Comparison of ENCODE assay signal across 21 mouse cellular contexts in genomic region chr13:11987556-11987955, GRCm38 (mm10).
A peak's percentile ranks its signal among the peaks of the same experiment; 100 is the strongest.
DNase-seq lines count a peak whose midpoint lies in the region; ATAC-seq and TF ChIP-seq lines count a peak whose summit lies in the region.
"Had no signal": no experiment of that assay in that cellular context is flagged by ENCODE, and none has a peak within 500 bp of the region (broad histone marks: within the 10 kb centered on the region; RNA-seq: fewer than 3 reads in every experiment).

No protein-coding gene starts in this region.

- no peak for TF ChIP-seq EP300 in heart, postnatal 0 days (IDR thresholded peaks at IDR 0.05; ENCODE audit: low read depth)

- TF ChIP-seq CTCF in heart, postnatal 0 days (IDR thresholded peaks at IDR 0.05; ENCODE audit: low read depth), result no peak

- H3K9me3 ChIP-seq in heart, postnatal 0 days (replicated peaks; ENCODE audit: control insufficient read depth, low read length), result no peaks in the 10 kb centered on the region
- H3K9me3 ChIP-seq in heart, embryonic 10.5 days, result no peaks in the 10 kb centered on the region
- H3K9me3 ChIP-seq: embryonic facial prominence, embryonic 13.5 days; forebrain, embryonic 12.5 days; heart, embryonic 15.5 days; hindbrain, embryonic 10.5 days; intestine, embryonic 15.5 days had no signal

- H3K27me3 ChIP-seq in heart, postnatal 0 days (ENCODE audit: control insufficient read depth, insufficient read depth, low read length), result no peaks in the 10 kb centered on the region
- no peaks in the 10 kb centered on the region for H3K27me3 ChIP-seq in heart, embryonic 10.5 days (ENCODE audit: insufficient read depth, poor library complexity, severe bottlenecking)
- H3K27me3 ChIP-seq: embryonic facial prominence, embryonic 13.5 days; forebrain, embryonic 12.5 days; heart, embryonic 15.5 days; intestine, embryonic 15.5 days; Patski had no signal

- 0 out of 2 replicates have a peak overlapping the region, but pooled peaks have one; percentile 8 for H3K27ac ChIP-seq in heart, postnatal 0 days (ENCODE audit: low read depth)
- H3K27ac ChIP-seq in heart, embryonic 10.5 days, result no peak overlapping the region
- H3K27ac ChIP-seq: embryonic facial prominence, embryonic 13.5 days; forebrain, embryonic 12.5 days; heart, embryonic 15.5 days; hindbrain, embryonic 10.5 days; hindbrain, embryonic 14.5 days; intestine, embryonic 15.5 days had no signal

- H3K4me2 ChIP-seq in heart, postnatal 0 days (ENCODE audit: low read depth, low read length), result no peak overlapping the region
- H3K4me2 ChIP-seq: embryonic facial prominence, embryonic 13.5 days; forebrain, embryonic 12.5 days; heart, embryonic 11.5 days; heart, embryonic 15.5 days; hindbrain, embryonic 14.5 days; intestine, embryonic 15.5 days had no signal

- H3K4me3 ChIP-seq in heart, postnatal 0 days (ENCODE audit: low read depth, low read length), result no peak overlapping the region
- no peak overlapping the region for H3K4me3 ChIP-seq in heart, embryonic 10.5 days
- H3K4me3 ChIP-seq: embryonic facial prominence, embryonic 13.5 days; forebrain, embryonic 12.5 days; heart, embryonic 15.5 days; hindbrain, embryonic 10.5 days; intestine, embryonic 15.5 days had no signal

- H3K36me3 ChIP-seq in heart, postnatal 0 days (replicated peaks; ENCODE audit: control insufficient read depth, insufficient read depth, low read length), result no peaks in the 10 kb centered on the region
- peaks cover 3% of the 10 kb centered on the region; the same call in 1 of the 2 replicates for H3K36me3 ChIP-seq in heart, embryonic 10.5 days
- H3K36me3 ChIP-seq: embryonic facial prominence, embryonic 13.5 days; forebrain, embryonic 12.5 days; heart, embryonic 15.5 days; hindbrain, embryonic 10.5 days; intestine, embryonic 15.5 days had no signal

- H3K4me1 ChIP-seq in heart, postnatal 0 days (ENCODE audit: control insufficient read depth, insufficient read depth), result peaks cover under 1% of the 10 kb centered on the region; the same call in 1 of the 2 replicates
- H3K4me1 ChIP-seq in heart, embryonic 10.5 days, result 0 out of 2 replicates have a peak, but pooled peaks cover 4% of the 10 kb centered on the region
- H3K4me1 ChIP-seq: embryonic facial prominence, embryonic 13.5 days; forebrain, embryonic 12.5 days; heart, embryonic 15.5 days; hindbrain, embryonic 10.5 days; intestine, embryonic 15.5 days had no signal

- no peak for DNase-seq in heart, postnatal 0 days (ENCODE audit: low spot score)
- DNase-seq in heart, embryonic 10.5 days (ENCODE audit: low spot score), result no peak
- DNase-seq in 3T3-L1 (ENCODE audit: low read depth, low spot score), result peak; percentile 35
- DNase-seq in adrenal gland, adult 8-10 months, result peak; percentile 20
- no peak for DNase-seq in yolk sac, embryonic 10.5 days (ENCODE audit: low spot score)
- DNase-seq: cerebellum, adult 18-20 months; cerebellum, adult 9-11 months; cerebellum, postnatal 36 days; gastrocnemius, postnatal 10 days; heart, adult 18-20 months had no signal

- WGBS in heart, postnatal 0 days, result 60% methylated on average over 4 of the region's 4 CpGs
- WGBS in heart, embryonic 10.5 days, result 79% methylated on average over 4 of the region's 4 CpGs

- no peak overlapping the region for H3K9ac ChIP-seq in heart, postnatal 0 days (replicated peaks; ENCODE audit: low read depth, low read length)
- H3K9ac ChIP-seq: embryonic facial prominence, embryonic 13.5 days; forebrain, embryonic 12.5 days; heart, embryonic 15.5 days; hindbrain, embryonic 14.5 days; intestine, embryonic 15.5 days had no signal

- no peak for ATAC-seq in heart, postnatal 0 days (ENCODE audit: insufficient read depth, low read depth)
- ATAC-seq in megakaryocyte, adult 5-6 weeks (ENCODE audit: poor library complexity, severe bottlenecking), result no peak
- ATAC-seq: activated CD4-positive, CD25-positive, alpha-beta regulatory T cell, adult 4 months; forebrain, embryonic 16.5 days; intestine, embryonic 15.5 days; Patski had no signal

Comparison
In these comparisons a context has a peak if more than half of its experiments do, and no peak if none do; other contexts are left out.
1. DNase-seq: peak in 3T3-L1 (single experiment) and adrenal gland, adult 8-10 months (single experiment); none in heart, postnatal 0 days (single experiment), heart, embryonic 10.5 days (single experiment) and yolk sac, embryonic 10.5 days (single experiment).